Mouse (Mus musculus) kidney, embryonic 14.5 days (tissue): ENCODE data around the gene Atp2b4. TPM values are rescaled to one million over a fixed set of nuclear protein-coding genes. Genes with fewer than 3 reads are reported as not detected.
"Not testable (repeated sequence)": the region's sequence is repeated elsewhere in the genome, so short reads cannot be mapped to it uniquely, and the experiment has no call there.

ENCODE experiments used
- ATAC-seq: fragments of 200-750 bp; cut with Nextera tagmentation; 2 replicates; pipeline ENCODE4 v1.8.0; 2017; ENCODE audit warnings: moderate number of reproducible peaks, mild to moderate bottlenecking, moderate TSS enrichment, moderate library complexity; ENCODE audit not compliant: low FRiP score, low TSS enrichment
- H3K27ac ChIP-seq: fragments of 300-500 bp; sonication (generic); 2 replicates; pipeline ENCODE4 v1.5.1; 2014; ENCODE audit warnings: low read depth, mild to moderate bottlenecking, low read length, moderate library complexity, mixed read lengths
- H3K27me3 ChIP-seq: fragments of 300-500 bp; sonication (generic); 2 replicates; pipeline ENCODE4 v1.6.1; 2014; ENCODE audit warnings: mild to moderate bottlenecking, low read length; ENCODE audit not compliant: control insufficient read depth, insufficient read depth
- H3K36me3 ChIP-seq: fragments of 300-500 bp; sonication (generic); 2 replicates; pipeline ENCODE4 v1.6.1; 2014; ENCODE audit warnings: low read length, mixed read lengths; ENCODE audit not compliant: control insufficient read depth, insufficient read depth
- H3K4me1 ChIP-seq: fragments of 300-500 bp; sonication (generic); 2 replicates; pipeline ENCODE4 v1.6.1; 2014; ENCODE audit warnings: low read length, mixed read lengths; ENCODE audit not compliant: control insufficient read depth, insufficient read depth
- H3K4me2 ChIP-seq: fragments of 300-500 bp; sonication (generic); replicated peaks from 2 replicates; pipeline ENCODE4 v1.6.1; 2014; ENCODE audit warnings: low read depth, mild to moderate bottlenecking, low read length
- H3K4me3 ChIP-seq: fragments of 300-500 bp; sonication (generic); 2 replicates; pipeline ENCODE4 v1.5.1; 2014; ENCODE audit warnings: mild to moderate bottlenecking, low read length
- H3K9ac ChIP-seq: fragments of 300-500 bp; sonication (generic); 2 replicates; pipeline ENCODE4 v1.6.1; 2014; ENCODE audit warnings: low read depth, mild to moderate bottlenecking, low read length, moderate library complexity
- H3K9me3 ChIP-seq: fragments of 300-500 bp; sonication (generic); 2 replicates; pipeline ENCODE4 v1.6.1; 2016; ENCODE audit warnings: low read length; ENCODE audit not compliant: control insufficient read depth
- WGBS: fragments of 180-500 bp; shearing (Covaris S2); extraction: QIAGEN DNeasy Blood & Tissue Kit; methylation state at CpG from one replicate; pipeline ENCODE4 v1.1.7; 2014; 5-methylcytosine and 5-hydroxymethylcytosine counted together
- polyA plus RNA-seq: library from polyadenylated mRNA; unstranded; fragments of >200 nt; fragmentation: Nextera tagmentation; extraction: Ambion mirVana; gene quantifications from 2 replicates; pipeline ENCODE4 v1.2.1, GENCODE M21; 2014

Gene Atp2b4
- polyA plus RNA-seq, 1 experiment from 2014 or later: 9.6 TPM

DNA sequence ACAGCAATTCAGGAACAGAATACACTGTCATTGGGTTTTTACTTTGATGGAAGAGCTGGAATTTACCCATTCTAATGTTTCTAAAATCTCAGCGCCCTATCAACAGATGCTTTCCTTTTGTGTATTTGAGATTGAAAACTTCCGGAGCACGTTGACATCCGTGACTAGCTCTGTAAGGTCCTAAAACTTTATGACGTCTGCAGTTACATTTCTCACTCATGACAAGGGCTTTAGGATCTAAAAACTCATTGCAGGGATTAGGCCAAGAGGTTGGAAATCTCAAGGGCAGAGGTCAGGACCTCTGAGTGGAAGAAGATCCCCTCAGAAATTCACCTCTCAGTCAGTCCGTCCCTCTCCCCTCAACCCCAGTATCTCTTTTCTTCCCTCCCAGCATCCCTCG lies 112.5 kb downstream of the Atp2b4 start:
- 44% methylated on average over 7 of the region's 7 CpGs for WGBS
- Histone ChIP-seq H3K36me3 (no peaks in the 10 kb centered on the region), H3K9me3 (no peaks in the 10 kb centered on the region), H3K4me1 (peaks cover 4% of the 10 kb centered on the region; the same call in 1 of the 2 replicates), H3K4me3 (no peak overlapping the region), H3K4me2 (no peak overlapping the region), H3K27ac (no peak overlapping the region), H3K27me3 (no peaks in the 10 kb centered on the region), H3K9ac (no peak overlapping the region)
- no peak for ATAC-seq

DNA sequence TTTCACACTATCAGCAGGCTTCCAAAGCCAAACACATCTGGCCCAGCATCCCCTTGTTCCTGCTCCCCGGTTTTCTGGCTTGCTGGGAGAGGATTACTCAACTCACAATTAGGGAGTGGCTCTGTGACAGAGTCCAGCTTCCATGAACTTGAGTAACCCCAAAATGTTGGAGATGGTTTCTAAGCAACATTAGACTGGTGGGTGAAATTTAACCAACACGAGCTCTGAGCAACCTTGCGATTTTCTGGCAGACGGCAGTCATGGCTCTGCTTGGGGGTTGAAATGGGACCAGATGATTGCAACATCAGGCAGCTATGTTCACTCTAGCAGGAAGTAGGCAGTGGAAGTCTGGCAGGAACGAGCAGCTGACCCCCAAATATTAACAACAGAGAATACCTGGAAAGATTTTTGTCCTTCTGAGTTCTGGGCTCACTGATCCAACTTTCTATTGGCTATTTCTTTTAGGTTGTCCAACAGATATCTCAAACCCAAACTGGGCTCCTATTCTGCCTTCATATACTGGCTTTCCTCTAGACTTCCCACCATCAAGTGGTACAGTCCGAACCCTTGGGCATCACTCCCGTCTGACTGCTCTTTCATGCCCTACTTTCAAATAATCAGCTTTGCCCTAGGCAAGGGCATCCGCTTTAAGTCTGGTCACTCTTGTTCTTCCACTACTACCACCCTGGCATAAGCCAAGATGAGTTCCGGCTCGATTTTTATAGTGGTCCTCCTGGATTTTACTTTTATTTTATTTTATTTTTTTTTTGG lies 114.9 kb downstream of the Atp2b4 start:
- Histone ChIP-seq H3K4me2 (no peak overlapping the region), H3K27ac (no peak overlapping the region), H3K36me3 (no peaks in the 10 kb centered on the region), H3K27me3 (no peaks in the 10 kb centered on the region), H3K4me1 (peaks cover 4% of the 10 kb centered on the region; the same call in 1 of the 2 replicates), H3K4me3 (no peak overlapping the region), H3K9me3 (no peaks in the 10 kb centered on the region), H3K9ac (no peak overlapping the region)
- WGBS: 81% methylated on average over 10 of the region's 10 CpGs
- no peak for ATAC-seq

DNA sequence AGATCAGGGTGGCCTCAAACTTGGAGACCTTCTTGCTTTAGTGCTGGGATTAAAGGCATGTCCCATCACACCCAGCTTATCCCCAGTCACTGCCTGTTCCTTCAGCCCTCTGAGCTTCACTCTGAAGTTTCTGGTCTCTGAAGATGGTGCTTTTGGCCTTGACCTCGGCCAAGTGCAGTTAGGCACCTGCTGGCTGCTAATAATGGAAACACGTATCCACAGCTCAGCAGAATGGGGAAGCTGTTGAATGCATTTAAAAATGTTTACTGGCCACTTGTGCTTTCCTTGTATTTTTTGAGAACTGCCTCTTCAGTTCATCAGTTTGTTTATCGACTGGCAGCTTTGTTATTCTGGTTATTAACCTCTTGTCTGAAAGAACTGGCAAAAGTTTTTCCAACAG lies 129.0 kb downstream of the Atp2b4 start:
- 81% methylated on average over 3 of the region's 3 CpGs for WGBS
- no peak for ATAC-seq
- Histone ChIP-seq H3K36me3 (no peaks in the 10 kb centered on the region), H3K27me3 (no peaks in the 10 kb centered on the region), H3K9me3 (no peaks in the 10 kb centered on the region), H3K4me1 (no peaks in the 10 kb centered on the region), H3K27ac (no peak overlapping the region), H3K9ac (no peak overlapping the region), H3K4me2 (no peak overlapping the region), H3K4me3 (no peak overlapping the region)

DNA sequence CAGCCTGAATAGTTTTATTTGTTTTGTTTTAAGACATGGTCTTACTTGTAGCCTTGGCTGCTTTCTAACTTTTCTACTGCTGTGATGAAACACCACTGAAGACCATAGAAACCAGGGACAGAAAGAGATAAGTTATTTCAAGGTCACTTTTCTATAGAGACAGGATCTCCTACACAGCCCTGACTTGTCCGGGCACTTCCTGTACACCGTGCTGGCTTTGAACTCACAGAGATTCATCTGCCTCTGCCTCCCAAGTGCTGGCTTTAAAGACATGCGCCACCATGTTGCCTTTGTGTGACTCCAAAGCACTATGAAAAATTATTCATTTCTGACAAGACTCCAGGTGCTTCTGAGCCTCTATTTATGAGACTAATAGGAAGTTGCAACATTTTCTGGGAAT lies 129.6 kb downstream of the Atp2b4 start:
- H3K4me3 ChIP-seq: no peak overlapping the region
- ATAC-seq: no peak
- no peak overlapping the region for H3K27ac ChIP-seq
- no peaks in the 10 kb centered on the region for H3K4me1 ChIP-seq
- 80% methylated on average over 3 of the region's 3 CpGs for WGBS
- H3K27me3 ChIP-seq: no peaks in the 10 kb centered on the region
- no peak overlapping the region for H3K4me2 ChIP-seq
- no peaks in the 10 kb centered on the region for H3K9me3 ChIP-seq
- no peak overlapping the region for H3K9ac ChIP-seq
- no peaks in the 10 kb centered on the region for H3K36me3 ChIP-seq

DNA sequence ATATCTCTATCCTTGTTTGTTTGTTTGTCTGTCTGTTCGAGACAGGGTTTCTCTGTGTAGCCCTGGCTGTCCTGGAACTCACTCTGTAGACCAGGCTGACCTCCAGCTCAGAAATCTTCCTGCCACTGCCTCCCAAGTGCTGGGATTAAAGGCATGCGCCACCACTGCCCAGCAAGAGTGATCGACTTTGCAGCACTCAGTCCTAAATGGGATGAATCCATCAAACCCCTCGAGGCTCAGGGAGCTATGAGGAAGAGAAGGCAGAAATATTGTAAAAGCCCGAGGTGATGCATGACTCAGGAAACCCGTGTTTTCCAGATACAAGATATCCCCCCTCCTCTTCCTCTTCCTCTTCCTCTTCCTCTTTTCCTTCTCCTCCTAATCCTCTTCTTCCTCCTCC lies 130.1 kb downstream of the Atp2b4 start:
- H3K27me3 ChIP-seq: no peaks in the 10 kb centered on the region
- no peak overlapping the region for H3K27ac ChIP-seq
- H3K4me2 ChIP-seq: no peak overlapping the region
- WGBS: 77% methylated on average over 6 of the region's 6 CpGs
- H3K9ac ChIP-seq: no peak overlapping the region
- no peak overlapping the region for H3K4me3 ChIP-seq
- no peaks in the 10 kb centered on the region for H3K36me3 ChIP-seq
- H3K4me1 ChIP-seq: no peaks in the 10 kb centered on the region
- ATAC-seq: no peak
- no peaks in the 10 kb centered on the region for H3K9me3 ChIP-seq

DNA sequence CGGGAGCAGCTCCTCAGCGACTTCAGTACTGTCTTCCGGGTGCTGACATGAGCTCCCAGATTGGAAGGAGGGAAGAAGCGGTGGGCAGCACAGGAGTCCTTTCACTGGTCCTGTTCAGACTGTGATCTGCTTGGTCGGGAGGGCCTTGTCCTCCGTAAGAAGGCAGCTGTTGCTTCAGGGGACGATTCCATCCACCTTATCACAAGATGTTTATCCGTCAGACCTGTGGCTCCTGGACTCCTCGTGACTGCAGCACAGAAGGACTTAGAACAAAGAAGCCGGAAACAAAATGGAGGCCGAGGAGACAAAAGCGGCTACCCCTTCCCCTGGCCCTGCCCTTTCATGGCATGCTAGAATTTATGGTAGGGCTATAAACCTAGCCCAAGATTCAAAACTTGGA lies 130.7 kb downstream of the Atp2b4 start:
- Histone ChIP-seq H3K4me2 (no peak overlapping the region), H3K27ac (no peak overlapping the region), H3K9ac (no peak overlapping the region), H3K4me3 (no peak overlapping the region), H3K27me3 (no peaks in the 10 kb centered on the region), H3K9me3 (no peaks in the 10 kb centered on the region), H3K36me3 (no peaks in the 10 kb centered on the region), H3K4me1 (no peaks in the 10 kb centered on the region)
- 79% methylated on average over 12 of the region's 12 CpGs for WGBS
- no peak for ATAC-seq

DNA sequence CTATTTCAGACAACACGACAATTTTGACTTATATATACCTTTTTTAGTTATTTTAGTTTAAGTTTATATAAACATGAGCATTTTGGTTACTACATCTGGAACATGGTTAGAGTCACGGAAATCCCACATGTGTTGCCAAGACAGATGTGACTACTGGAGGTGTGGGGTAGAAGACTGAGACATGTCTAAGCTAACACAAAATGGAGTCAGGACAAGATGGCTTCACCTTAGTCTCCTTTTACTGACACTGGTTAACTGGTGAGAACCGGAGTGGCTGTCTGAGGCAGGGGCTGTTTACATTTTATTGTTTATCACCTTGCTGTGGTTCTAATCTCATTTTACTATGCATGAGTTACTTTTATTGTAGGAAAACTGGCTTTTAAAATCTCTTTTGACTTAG lies 132.2 kb downstream of the Atp2b4 start:
- Histone ChIP-seq H3K9ac (no peak overlapping the region), H3K4me2 (no peak overlapping the region), H3K36me3 (no peaks in the 10 kb centered on the region), H3K4me3 (no peak overlapping the region), H3K27ac (no peak overlapping the region), H3K27me3 (no peaks in the 10 kb centered on the region), H3K4me1 (no peaks in the 10 kb centered on the region), H3K9me3 (no peaks in the 10 kb centered on the region)
- WGBS: 83% methylated on average over 3 of the region's 3 CpGs
- no peak for ATAC-seq

DNA sequence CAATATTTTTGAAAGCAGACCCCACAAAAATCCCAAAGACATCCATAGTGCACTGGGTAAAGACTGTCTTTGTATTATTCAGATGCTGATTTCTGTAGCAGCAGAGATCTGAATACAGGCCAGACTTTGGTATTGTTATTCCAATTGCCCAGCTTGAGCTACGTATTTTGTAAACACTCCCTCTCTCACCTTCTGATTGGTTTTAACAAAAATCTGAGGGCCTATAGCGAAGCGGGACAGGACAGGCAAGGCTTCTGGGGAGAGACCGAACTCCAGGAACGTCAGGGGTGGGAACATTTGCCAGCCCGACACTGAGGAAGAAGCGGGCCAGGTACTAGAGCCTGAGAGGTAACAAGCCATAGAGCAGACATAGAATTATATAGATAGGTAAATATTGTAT lies 133.1 kb downstream of the Atp2b4 start:
- no peak overlapping the region for H3K9ac ChIP-seq
- no peaks in the 10 kb centered on the region for H3K9me3 ChIP-seq
- ATAC-seq: no peak
- no peak overlapping the region for H3K4me2 ChIP-seq
- H3K4me1 ChIP-seq: no peaks in the 10 kb centered on the region
- no peak overlapping the region for H3K4me3 ChIP-seq
- H3K27ac ChIP-seq: no peak overlapping the region
- no peaks in the 10 kb centered on the region for H3K36me3 ChIP-seq
- no peaks in the 10 kb centered on the region for H3K27me3 ChIP-seq
- WGBS: 61% methylated on average over 7 of the region's 7 CpGs

DNA sequence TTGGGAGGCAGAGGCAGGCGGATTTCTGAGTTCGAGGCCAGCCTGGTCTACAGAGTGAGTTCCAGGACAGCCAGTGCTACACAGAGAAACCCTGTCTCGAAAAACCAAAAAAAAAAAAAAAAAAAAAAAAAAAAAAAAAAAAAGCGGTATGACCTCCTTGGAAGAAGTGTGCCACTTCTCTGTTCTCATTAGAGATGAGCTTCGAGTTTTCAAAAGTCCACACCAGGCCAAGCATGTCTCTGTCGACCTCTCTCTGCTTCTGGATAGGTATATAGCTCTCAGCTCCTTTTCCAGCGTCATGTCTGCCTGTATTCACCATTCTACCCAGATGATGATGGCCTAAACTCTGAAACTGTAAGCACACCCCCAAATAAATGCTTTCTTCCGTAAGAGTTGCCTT lies 135.1 kb downstream of the Atp2b4 start:
- H3K27ac ChIP-seq, ATAC-seq, H3K4me1 ChIP-seq, H3K4me2 ChIP-seq, H3K9ac ChIP-seq, H3K27me3 ChIP-seq, H3K4me3 ChIP-seq, H3K36me3 ChIP-seq, H3K9me3 ChIP-seq: not testable (repeated sequence)
- 85% methylated on average over 6 of the region's 8 CpGs for WGBS
